Mouse (Mus musculus) megakaryocyte, embryonic 14.5 days (primary cell): ENCODE results near the gene Aen. TPM values are rescaled to one million over a fixed set of nuclear protein-coding genes. Genes with fewer than 3 reads are reported as not detected.
A peak's percentile ranks its signal among the peaks of the same experiment; 100 is the strongest.

Experiments
- H3K27me3 ChIP-seq: replicated peaks from 2 replicates; pipeline ENCODE3; 2012; ENCODE audit warnings: inconsistent platforms
- H3K36me3 ChIP-seq: replicated peaks from 2 replicates; pipeline ENCODE3; 2012; ENCODE audit warnings: low read length, inconsistent platforms, mixed read lengths
- H3K4me1 ChIP-seq: 2 replicates; pipeline ENCODE4 v1.6.1; 2012; ENCODE audit warnings: inconsistent platforms
- H3K4me3 ChIP-seq: replicated peaks from 2 replicates; pipeline ENCODE3; 2012; ENCODE audit warnings: moderate library complexity, mild to moderate bottlenecking, inconsistent platforms
- H3K9me3 ChIP-seq: 2 replicates; pipeline ENCODE4 v1.6.1; 2012; ENCODE audit warnings: inconsistent platforms
- FLI1 ChIP-seq: IDR thresholded peaks from 2 replicates; pipeline ENCODE4 v1.6.1; 2012; ENCODE audit warnings: low read length, inconsistent platforms, mixed read lengths
- GATA1 ChIP-seq: IDR thresholded peaks from 3 replicates; pipeline ENCODE4 v1.6.1; 2012; ENCODE audit warnings: mixed read lengths, low read length, inconsistent platforms, borderline replicate concordance
- polyA plus RNA-seq: library from polyadenylated mRNA; stranded (reverse); fragments of >175 nt; gene quantifications from 2 replicates; pipeline ENCODE4 v1.2.3, GENCODE M21; 2012; ENCODE audit warnings: low replicate concordance; ENCODE audit not compliant: insufficient read depth

Aen gene
- polyA plus RNA-seq, 1 experiment, result 96.8 TPM

GRCm38 (mm10) chr7:78912253-78912973 is 16.8 kb downstream of the Aen start:
- TF ChIP-seq FLI1 (no peak), GATA1 (no peak)
- Histone ChIP-seq H3K36me3 (peaks cover 58% of the 10 kb centered on the region), H3K9me3 (no peaks in the 10 kb centered on the region), H3K27me3 (no peaks in the 10 kb centered on the region), H3K4me1 (peaks cover 90% of the 10 kb centered on the region), H3K4me3 (peak overlapping the region; percentile 91)

GRCm38 (mm10) chr7:78912974-78913474 is 17.4 kb downstream of the Aen start, which contains the start of gene Isg20:
Gene Isg20, plus strand, starts transcription at chr7:78913424.
- no peaks in the 10 kb centered on the region for H3K9me3 ChIP-seq
- H3K4me1 ChIP-seq, result peaks cover 90% of the 10 kb centered on the region
- H3K27me3 ChIP-seq, result no peaks in the 10 kb centered on the region
- TF ChIP-seq GATA1, result no peak
- no peak for TF ChIP-seq FLI1
- H3K4me3 ChIP-seq, result peak within 1 kb of the TSS; percentile 91
- peaks cover 64% of the 10 kb centered on the region for H3K36me3 ChIP-seq

- Histone ChIP-seq H3K9me3 (no peaks in the 10 kb centered on the region), H3K27me3 (no peaks in the 10 kb centered on the region), H3K36me3 (peaks cover 65% of the 10 kb centered on the region), H3K4me3 (peak overlapping the region; percentile 91), H3K4me1 (peaks cover 89% of the 10 kb centered on the region)
- TF ChIP-seq FLI1 (no peak), GATA1 (no peak)
Measured at GRCm38 (mm10) chr7:78913649-78914544, 18.2 kb downstream of the Aen start.

- Histone ChIP-seq H3K9me3 (no peaks in the 10 kb centered on the region), H3K4me1 (peaks cover 87% of the 10 kb centered on the region), H3K36me3 (peaks cover 65% of the 10 kb centered on the region), H3K27me3 (no peaks in the 10 kb centered on the region), H3K4me3 (peak overlapping the region; percentile 91)
- TF ChIP-seq GATA1 (no peak), FLI1 (no peak)
Measured at GRCm38 (mm10) chr7:78914545-78914845, 18.8 kb downstream of the Aen start.

GRCm38 (mm10) chr7:78914896-78915510 is 19.3 kb downstream of the Aen start:
- no peak for TF ChIP-seq FLI1
- no peak for TF ChIP-seq GATA1

GRCm38 (mm10) chr7:78918686-78919085 is 23.0 kb downstream of the Aen start:
- H3K4me1 ChIP-seq, result peaks cover 78% of the 10 kb centered on the region
- no peak overlapping the region for H3K4me3 ChIP-seq
- H3K9me3 ChIP-seq, result no peaks in the 10 kb centered on the region
- H3K36me3 ChIP-seq, result peaks cover 67% of the 10 kb centered on the region
- no peak for TF ChIP-seq GATA1
- peaks cover 2% of the 10 kb centered on the region for H3K27me3 ChIP-seq

More at GRCm38 (mm10) chr7:78914896-78915510, 19.3 kb downstream of the Aen start:
- Histone ChIP-seq H3K4me1 (peaks cover 87% of the 10 kb centered on the region), H3K4me3 (peak overlapping the region; percentile 91), H3K9me3 (no peaks in the 10 kb centered on the region), H3K27me3 (no peaks in the 10 kb centered on the region), H3K36me3 (peaks cover 65% of the 10 kb centered on the region)

- TF ChIP-seq GATA1, result no peak
- no peak for TF ChIP-seq FLI1
Measured at GRCm38 (mm10) chr7:78922506-78922905, 26.9 kb downstream of the Aen start.

GRCm38 (mm10) chr7:78924300-78924699 is 28.6 kb downstream of the Aen start:
- TF ChIP-seq GATA1 (no peak), FLI1 (no peak)
- H3K4me3 ChIP-seq, result no peak overlapping the region
- peaks cover 39% of the 10 kb centered on the region for H3K27me3 ChIP-seq
- H3K9me3 ChIP-seq, result no peaks in the 10 kb centered on the region
- H3K36me3 ChIP-seq, result peaks cover 19% of the 10 kb centered on the region
- H3K4me1 ChIP-seq, result peaks cover 50% of the 10 kb centered on the region

More at GRCm38 (mm10) chr7:78922506-78922905, 26.9 kb downstream of the Aen start:
- peaks cover 37% of the 10 kb centered on the region for H3K36me3 ChIP-seq
- peaks cover 61% of the 10 kb centered on the region for H3K4me1 ChIP-seq
- H3K4me3 ChIP-seq, result no peak overlapping the region
- H3K9me3 ChIP-seq, result no peaks in the 10 kb centered on the region
- peaks cover 30% of the 10 kb centered on the region for H3K27me3 ChIP-seq

- H3K9me3 ChIP-seq, result no peaks in the 10 kb centered on the region
- peaks cover 47% of the 10 kb centered on the region for H3K4me1 ChIP-seq
- TF ChIP-seq FLI1 (no peak), GATA1 (no peak)
Measured at GRCm38 (mm10) chr7:78924796-78925195, 29.1 kb downstream of the Aen start.

More at GRCm38 (mm10) chr7:78924796-78925195, 29.1 kb downstream of the Aen start:
- Histone ChIP-seq H3K27me3 (peaks cover 40% of the 10 kb centered on the region), H3K36me3 (peaks cover 14% of the 10 kb centered on the region), H3K4me3 (no peak overlapping the region)
